Mouse (Mus musculus) spleen, adult 2 months (tissue): ENCODE measurements at regions not wholly inside any gene's neighbourhood (a gene's known extent, or its start where the extent isn't known, plus 50 kb on each side); places are given as distances from the start of the nearest gene placed in this dataset.

ENCODE experiments used
- DNase-seq, 2 experiments: peaks; one replicate each; pipeline versions ENCODE4 v3.0.0 to v3.0.0-alpha.2; 2012 to 2021; ENCODE audit warnings: low spot score in 2 of 2, low read depth in 1 of 2
- H3K27ac ChIP-seq: fragments of 200-500 bp; 2 replicates; pipeline ENCODE4 v1.5.1; 2012; ENCODE audit warnings: low read length, inconsistent platforms; ENCODE audit not compliant: insufficient read depth
- H3K27me3 ChIP-seq: fragments of 200-500 bp; 2 replicates; pipeline ENCODE4 v1.6.1; 2012; ENCODE audit warnings: mild to moderate bottlenecking, moderate library complexity, low read length, inconsistent platforms; ENCODE audit not compliant: control insufficient read depth, insufficient read depth
- H3K36me3 ChIP-seq: fragments of 200-500 bp; 2 replicates; pipeline ENCODE4 v1.6.1; 2012; ENCODE audit warnings: mild to moderate bottlenecking, low read length, inconsistent platforms; ENCODE audit not compliant: control insufficient read depth, insufficient read depth
- H3K4me1 ChIP-seq: fragments of 200-500 bp; 2 replicates; pipeline ENCODE4 v1.6.1; 2011; ENCODE audit warnings: inconsistent platforms; ENCODE audit not compliant: control insufficient read depth, insufficient read depth, insufficient read length
- H3K4me3 ChIP-seq: fragments of 200-500 bp; 2 replicates; pipeline ENCODE4 v1.5.1; 2011; ENCODE audit warnings: mild to moderate bottlenecking, inconsistent platforms; ENCODE audit not compliant: insufficient read depth, insufficient read length; ENCODE audit errors: extremely low read depth
- CTCF ChIP-seq: fragments of 200-500 bp; IDR thresholded peaks from 2 replicates; pipeline ENCODE4 v1.5.1; 2011; ENCODE audit warnings: mild to moderate bottlenecking, inconsistent platforms; ENCODE audit not compliant: insufficient read depth, insufficient read length, insufficient replicate concordance; ENCODE audit errors: extremely low read depth
- POLR2A ChIP-seq: fragments of 200-500 bp; IDR thresholded peaks from 2 replicates; pipeline ENCODE4 v1.6.1; 2011; ENCODE audit warnings: low read depth, low read length, inconsistent platforms
- WGBS: fragments of 180-500 bp; shearing (Covaris S2); methylation state at CpG from one replicate; pipeline ENCODE4 v1.1.7; 2018; 5-methylcytosine and 5-hydroxymethylcytosine counted together

DNA sequence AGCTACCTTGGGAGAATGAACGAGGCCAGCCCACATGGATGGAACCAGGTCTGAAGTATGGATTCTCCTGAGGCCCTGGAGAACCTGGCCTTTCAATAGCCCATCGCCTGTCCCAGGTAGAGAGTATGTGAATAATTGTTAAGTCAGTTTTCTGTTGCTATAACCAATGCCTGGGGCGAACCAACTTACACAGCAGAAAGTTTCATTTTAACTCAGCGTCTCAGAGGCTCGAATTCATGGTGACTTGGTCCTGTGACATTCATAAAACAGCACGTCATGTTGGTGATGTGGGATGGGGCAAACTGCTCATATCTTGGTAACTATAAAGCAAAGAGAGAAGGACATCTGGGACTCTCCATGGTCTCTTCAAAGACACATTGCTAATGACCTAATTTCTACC is 52.4 kb upstream of the Zmiz1 start:
- Histone ChIP-seq H3K27me3 (no peaks in the 10 kb centered on the region), H3K36me3 (no peaks in the 10 kb centered on the region), H3K4me3 (no peak overlapping the region), H3K27ac (no peak overlapping the region), H3K4me1 (no peaks in the 10 kb centered on the region)
- no peak for DNase-seq
- TF ChIP-seq POLR2A (no peak), CTCF (no peak)
- WGBS: 90% methylated on average over 6 of the region's 6 CpGs

DNA sequence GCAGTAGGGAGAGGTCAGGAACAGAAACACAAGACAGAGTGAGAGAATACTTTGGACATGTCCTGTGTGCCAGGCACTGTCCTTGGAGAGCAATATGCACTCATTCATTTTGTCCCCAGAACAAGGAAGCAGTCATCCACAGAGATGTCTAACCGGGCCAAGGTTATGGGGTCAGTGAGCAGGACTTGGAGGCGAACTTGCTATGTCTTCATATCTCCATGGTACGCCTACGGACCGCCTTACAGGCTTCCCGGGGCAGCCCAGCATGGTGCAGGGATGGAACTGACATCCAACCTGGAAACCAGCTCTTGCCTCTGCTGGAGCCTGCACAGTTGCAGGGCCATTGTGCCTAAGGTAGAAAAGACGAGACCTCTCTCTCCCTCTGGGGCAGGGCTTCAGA is 51.9 kb upstream of the Zmiz1 start:
- WGBS: 91% methylated on average over 7 of the region's 7 CpGs
- no peaks in the 10 kb centered on the region for H3K27me3 ChIP-seq
- H3K36me3 ChIP-seq: no peaks in the 10 kb centered on the region
- TF ChIP-seq CTCF (no peak), POLR2A (no peak)
- H3K27ac ChIP-seq: no peak overlapping the region
- H3K4me3 ChIP-seq: no peak overlapping the region
- H3K4me1 ChIP-seq: no peaks in the 10 kb centered on the region
- no peak for DNase-seq
